Mouse (Mus musculus) retina, postnatal 7 days (tissue): ENCODE measurements around the gene Kcnc4.

ENCODE experiments used
- DNase-seq: peaks from one replicate; pipeline ENCODE4 v3.0.0-alpha.2; 2012; ENCODE audit warnings: low read depth, low spot score

Gene Kcnc4

GRCm38 (mm10) chr3:107459196-107459772 is at the start of gene Kcnc4:
Kcnc4 (minus strand) TSS chr3:107459552.
- no peak for DNase-seq

GRCm38 (mm10) chr3:107508696-107509095 is 49.3 kb upstream of the Kcnc4 start:
- no peak for DNase-seq

- no peak for DNase-seq
Measured at GRCm38 (mm10) chr3:107507966-107508365, 48.6 kb upstream of the Kcnc4 start.

- DNase-seq: no peak
Measured at GRCm38 (mm10) chr3:107506531-107506930, 47.2 kb upstream of the Kcnc4 start.

- no peak for DNase-seq
Measured at GRCm38 (mm10) chr3:107505464-107506367, 46.4 kb upstream of the Kcnc4 start.

GRCm38 (mm10) chr3:107504542-107504941 is 45.2 kb upstream of the Kcnc4 start:
- DNase-seq: no peak

- no peak for DNase-seq
Measured at GRCm38 (mm10) chr3:107503716-107504115, 44.4 kb upstream of the Kcnc4 start.

GRCm38 (mm10) chr3:107501702-107502151 is 42.4 kb upstream of the Kcnc4 start:
- DNase-seq: no peak

GRCm38 (mm10) chr3:107500301-107500700 is 40.9 kb upstream of the Kcnc4 start:
- DNase-seq: no peak

- DNase-seq: peak; percentile 62
Measured at GRCm38 (mm10) chr3:107496086-107496850, 36.9 kb upstream of the Kcnc4 start.

GRCm38 (mm10) chr3:107495524-107495923 is 36.2 kb upstream of the Kcnc4 start:
- DNase-seq: no peak

GRCm38 (mm10) chr3:107491459-107491858 is 32.1 kb upstream of the Kcnc4 start:
- no peak for DNase-seq

- DNase-seq: no peak
Measured at GRCm38 (mm10) chr3:107488637-107489036, 29.3 kb upstream of the Kcnc4 start.

- DNase-seq: no peak
Measured at GRCm38 (mm10) chr3:107483290-107483689, 23.9 kb upstream of the Kcnc4 start.

- no peak for DNase-seq
Measured at GRCm38 (mm10) chr3:107480660-107481059, 21.3 kb upstream of the Kcnc4 start.

GRCm38 (mm10) chr3:107472198-107472597 is 12.8 kb upstream of the Kcnc4 start:
- peak; percentile 46 for DNase-seq

GRCm38 (mm10) chr3:107469059-107469458 is 9.7 kb upstream of the Kcnc4 start:
- no peak for DNase-seq

- no peak for DNase-seq
Measured at GRCm38 (mm10) chr3:107468106-107468505, 8.8 kb upstream of the Kcnc4 start.

- DNase-seq: peak; percentile 58
Measured at GRCm38 (mm10) chr3:107466577-107466976, 7.2 kb upstream of the Kcnc4 start.

GRCm38 (mm10) chr3:107462160-107462559 is 2.8 kb upstream of the Kcnc4 start:
- DNase-seq: peak; percentile 46

GRCm38 (mm10) chr3:107459773-107460431 is 550 bp upstream of the Kcnc4 start:
- DNase-seq: no peak
